Mouse (Mus musculus) lung, postnatal 0 days (tissue): ENCODE measurements around the gene E130218I03Rik. TPM values are rescaled to one million over a fixed set of nuclear protein-coding genes. Genes with fewer than 3 reads are reported as not detected.
"Not testable (repeated sequence)": the region's sequence is repeated elsewhere in the genome, so short reads cannot be mapped to it uniquely, and the experiment has no call there.

ENCODE experiments used
- ATAC-seq: fragments of 200-750 bp; cut with Nextera tagmentation; 2 replicates; pipeline ENCODE4 v1.8.0; 2017; ENCODE audit warnings: moderate library complexity
- DNase-seq: peaks from one replicate; pipeline ENCODE4 v3.0.0-alpha.2; 2016; ENCODE audit warnings: low spot score
- H3K27ac ChIP-seq: fragments of 300-500 bp; sonication (generic); 2 replicates; pipeline ENCODE4 v1.5.1; 2014; ENCODE audit warnings: antibody characterized with exemption, mild to moderate bottlenecking, low read length, mixed read lengths
- H3K27me3 ChIP-seq: fragments of 300-500 bp; sonication (generic); replicated peaks from 2 replicates; pipeline ENCODE4 v1.6.1; 2014; ENCODE audit warnings: low read length, mixed read lengths; ENCODE audit not compliant: insufficient read depth
- H3K36me3 ChIP-seq: fragments of 300-500 bp; sonication (generic); 2 replicates; pipeline ENCODE4 v1.6.1; 2014; ENCODE audit warnings: low read length, mixed read lengths; ENCODE audit not compliant: insufficient read depth
- H3K4me1 ChIP-seq: fragments of 300-500 bp; sonication (generic); 2 replicates; pipeline ENCODE4 v1.6.1; 2014; ENCODE audit warnings: antibody characterized with exemption, low read depth, low read length, mixed read lengths; ENCODE audit not compliant: insufficient read depth
- H3K4me2 ChIP-seq: fragments of 300-500 bp; sonication (generic); replicated peaks from 2 replicates; pipeline ENCODE4 v1.6.1; 2014; ENCODE audit warnings: low read depth, mild to moderate bottlenecking, low read length, moderate library complexity, mixed read lengths
- H3K4me3 ChIP-seq: fragments of 300-500 bp; sonication (generic); 2 replicates; pipeline ENCODE4 v1.5.1; 2014; ENCODE audit warnings: low read depth, low read length
- H3K9ac ChIP-seq: fragments of 300-500 bp; sonication (generic); replicated peaks from 2 replicates; pipeline ENCODE4 v1.6.1; 2014; ENCODE audit warnings: low read depth, mild to moderate bottlenecking
- H3K9me3 ChIP-seq: fragments of 300-500 bp; sonication (generic); 2 replicates; pipeline ENCODE4 v1.6.1; 2016; ENCODE audit warnings: low read length, mixed read lengths
- CTCF ChIP-seq: IDR thresholded peaks from 2 replicates; pipeline ENCODE4 v1.5.1; 2016; ENCODE audit warnings: antibody characterized with exemption, mild to moderate bottlenecking
- EP300 ChIP-seq: IDR thresholded peaks from 2 replicates; pipeline ENCODE4 v1.6.1; 2016; ENCODE audit warnings: antibody characterized with exemption, mild to moderate bottlenecking, control low read depth
- WGBS: fragments of 180-500 bp; shearing (Covaris S2); extraction: QIAGEN DNeasy Blood & Tissue Kit; methylation state at CpG from one replicate; pipeline ENCODE4 v1.1.7; 2014; 5-methylcytosine and 5-hydroxymethylcytosine counted together
- polyA plus RNA-seq: library from polyadenylated mRNA; unstranded; fragments of >200 nt; fragmentation: Nextera tagmentation; extraction: Ambion mirVana; gene quantifications from 2 replicates; pipeline ENCODE4 v1.2.1, GENCODE M21; 2015

Gene E130218I03Rik
- polyA plus RNA-seq, 1 experiment from 2014 or later, result not detected

GRCm38 (mm10) chr4:134265860-134266585 lies 22.6 kb downstream of the E130218I03Rik start:
- peak; percentile 10; the same call in 1 of the 2 replicates for TF ChIP-seq CTCF
- TF ChIP-seq EP300, result peak; percentile 56; the same call in 1 of the 2 replicates
- 38% methylated on average over 9 of the region's 9 CpGs for WGBS
- Histone ChIP-seq H3K27ac (no peak overlapping the region), H3K4me3 (no peak overlapping the region), H3K9ac (no peak overlapping the region), H3K4me1 (no peaks in the 10 kb centered on the region), H3K9me3 (no peaks in the 10 kb centered on the region), H3K27me3 (no peaks in the 10 kb centered on the region), H3K4me2 (no peak overlapping the region), H3K36me3 (no peaks in the 10 kb centered on the region)
- ATAC-seq (peak; percentile 52), DNase-seq (no peak)

GRCm38 (mm10) chr4:134268102-134268655 lies 24.7 kb downstream of the E130218I03Rik start:
- Histone ChIP-seq H3K4me3 (no peak overlapping the region), H3K27me3 (no peaks in the 10 kb centered on the region), H3K36me3 (no peaks in the 10 kb centered on the region), H3K4me1 (peaks cover 4% of the 10 kb centered on the region; the same call in 1 of the 2 replicates), H3K27ac (no peak overlapping the region), H3K4me2 (no peak overlapping the region), H3K9ac (no peak overlapping the region), H3K9me3 (no peaks in the 10 kb centered on the region)
- 71% methylated on average over 19 of the region's 19 CpGs for WGBS
- no peak for DNase-seq
- TF ChIP-seq EP300, result no peak
- TF ChIP-seq CTCF, result peak; percentile 29
- ATAC-seq, result peak; percentile 35; the same call in 1 of the 2 replicates

- H3K36me3 ChIP-seq, H3K9ac ChIP-seq, H3K4me2 ChIP-seq, H3K27ac ChIP-seq, H3K9me3 ChIP-seq, H3K4me1 ChIP-seq, ATAC-seq, H3K4me3 ChIP-seq, H3K27me3 ChIP-seq: not testable (repeated sequence)
- TF ChIP-seq CTCF, result peak; percentile 62
- DNase-seq, result peak; percentile 5
Measured at GRCm38 (mm10) chr4:134269622-134270021, 26.2 kb downstream of the E130218I03Rik start.

GRCm38 (mm10) chr4:134271979-134272378 lies 28.5 kb downstream of the E130218I03Rik start:
- H3K27me3 ChIP-seq, result no peaks in the 10 kb centered on the region
- no peak overlapping the region for H3K9ac ChIP-seq
- no peak for DNase-seq
- H3K27ac ChIP-seq, result no peak overlapping the region
- no peaks in the 10 kb centered on the region for H3K9me3 ChIP-seq
- H3K4me1 ChIP-seq, result peaks cover 4% of the 10 kb centered on the region; the same call in 1 of the 2 replicates
- WGBS, result 80% methylated on average over 7 of the region's 7 CpGs
- TF ChIP-seq CTCF (no peak), EP300 (no peak)
- no peak overlapping the region for H3K4me2 ChIP-seq
- ATAC-seq, result no peak
- no peak overlapping the region for H3K4me3 ChIP-seq
- peaks cover 5% of the 10 kb centered on the region; the same call in 1 of the 2 replicates for H3K36me3 ChIP-seq

GRCm38 (mm10) chr4:134272731-134273416 lies 29.4 kb downstream of the E130218I03Rik start:
- no peak for TF ChIP-seq CTCF
- TF ChIP-seq EP300, result no peak
- no peaks in the 10 kb centered on the region for H3K9me3 ChIP-seq
- H3K4me2 ChIP-seq, result peak overlapping the region; percentile 40
- H3K4me1 ChIP-seq, result peaks cover 4% of the 10 kb centered on the region; the same call in 1 of the 2 replicates
- H3K27me3 ChIP-seq, result no peaks in the 10 kb centered on the region
- H3K9ac ChIP-seq, result no peak overlapping the region
- peaks cover 9% of the 10 kb centered on the region; the same call in 1 of the 2 replicates for H3K36me3 ChIP-seq
- 11% methylated on average over 12 of the region's 13 CpGs for WGBS
- peak overlapping the region; percentile 21; the same call in 1 of the 2 replicates for H3K4me3 ChIP-seq
- peak overlapping the region; percentile 38; the same call in 1 of the 2 replicates for H3K27ac ChIP-seq
- ATAC-seq, result peak; percentile 59
- peak; percentile 73 for DNase-seq
